Mouse (Mus musculus) liver, embryonic 12.5 days (tissue): ENCODE data around the gene Cenpm. TPM values are rescaled to one million over a fixed set of nuclear protein-coding genes. Genes with fewer than 3 reads are reported as not detected.

Experiments
- ATAC-seq: fragments of 200-750 bp; cut with Nextera tagmentation; 2 replicates; pipeline ENCODE4 v1.8.0; 2017; ENCODE audit warnings: moderate number of reproducible peaks, mild to moderate bottlenecking, moderate library complexity
- H3K27ac ChIP-seq: fragments of 300-500 bp; sonication (generic); 2 replicates; pipeline ENCODE4 v1.5.1; 2016; ENCODE audit warnings: mild to moderate bottlenecking
- H3K27me3 ChIP-seq: fragments of 300-500 bp; sonication (generic); replicated peaks from 2 replicates; pipeline ENCODE4 v1.6.1; 2016; ENCODE audit warnings: mild to moderate bottlenecking, moderate library complexity
- H3K36me3 ChIP-seq: fragments of 300-500 bp; sonication (generic); 2 replicates; pipeline ENCODE4 v1.6.1; 2016; ENCODE audit warnings: mild to moderate bottlenecking, moderate library complexity
- H3K4me1 ChIP-seq: fragments of 300-500 bp; sonication (generic); 2 replicates; pipeline ENCODE4 v1.6.1; 2016
- H3K4me2 ChIP-seq: fragments of 300-500 bp; sonication (generic); 2 replicates; pipeline ENCODE4 v1.6.1; 2016; ENCODE audit warnings: mild to moderate bottlenecking, moderate library complexity
- H3K4me3 ChIP-seq: fragments of 300-500 bp; sonication (generic); 2 replicates; pipeline ENCODE4 v1.5.1; 2016; ENCODE audit warnings: mild to moderate bottlenecking, moderate library complexity
- H3K9ac ChIP-seq: fragments of 300-500 bp; sonication (generic); 2 replicates; pipeline ENCODE4 v1.6.1; 2016; ENCODE audit warnings: mild to moderate bottlenecking, moderate library complexity
- H3K9me3 ChIP-seq: fragments of 300-500 bp; sonication (generic); replicated peaks from 2 replicates; pipeline ENCODE4 v1.6.1; 2016; ENCODE audit warnings: mild to moderate bottlenecking, moderate library complexity
- WGBS: fragments of 180-500 bp; shearing (Covaris S2); methylation state at CpG from one replicate; pipeline ENCODE4 v1.1.7; 2016; ENCODE audit not compliant: insufficient replicate concordance; 5-methylcytosine and 5-hydroxymethylcytosine counted together
- polyA plus RNA-seq: library from polyadenylated mRNA; unstranded; fragments of >200 nt; fragmentation: Nextera tagmentation; extraction: Ambion mirVana; gene quantifications from 2 replicates; pipeline ENCODE4 v1.2.1, GENCODE M21; 2016

Gene Cenpm
- polyA plus RNA-seq, 1 experiment from 2014 or later: 48.3 TPM

- 91% methylated on average over 12 of the region's 12 CpGs for WGBS
- H3K4me3 ChIP-seq: no peak overlapping the region
- H3K4me2 ChIP-seq: no peak overlapping the region
- no peaks in the 10 kb centered on the region for H3K9me3 ChIP-seq
- peaks cover 8% of the 10 kb centered on the region for H3K4me1 ChIP-seq
- H3K27ac ChIP-seq: no peak overlapping the region; the same call in 1 of the 2 replicates
- H3K27me3 ChIP-seq: peaks cover 3% of the 10 kb centered on the region; the same call in 1 of the 2 replicates
- no peak overlapping the region for H3K9ac ChIP-seq
- H3K36me3 ChIP-seq: peaks cover 99% of the 10 kb centered on the region
- ATAC-seq: no peak; the same call in 1 of the 2 replicates
These were observed 45.0 kb downstream of the Cenpm start for GRCm38 (mm10) chr15:82199546-82199945.

- Histone ChIP-seq H3K4me2 (no peak overlapping the region), H3K27me3 (no peaks in the 10 kb centered on the region), H3K9ac (no peak overlapping the region), H3K36me3 (peaks cover 99% of the 10 kb centered on the region), H3K9me3 (no peaks in the 10 kb centered on the region), H3K4me1 (peaks cover 5% of the 10 kb centered on the region), H3K27ac (peak overlapping the region; percentile 59; the same call in 1 of the 2 replicates), H3K4me3 (no peak overlapping the region)
- WGBS: 55% methylated on average over 7 of the region's 7 CpGs
- ATAC-seq: no peak
These were observed 46.2 kb downstream of the Cenpm start for GRCm38 (mm10) chr15:82198342-82198741.

GRCm38 (mm10) chr15:82197937-82198336, 46.6 kb downstream of the Cenpm start:
- Histone ChIP-seq H3K4me3 (no peak overlapping the region), H3K9me3 (no peaks in the 10 kb centered on the region), H3K4me2 (no peak overlapping the region), H3K27ac (peak overlapping the region; percentile 59), H3K9ac (no peak overlapping the region), H3K36me3 (peaks cover 99% of the 10 kb centered on the region), H3K4me1 (peaks cover 5% of the 10 kb centered on the region), H3K27me3 (no peaks in the 10 kb centered on the region)
- no peak for ATAC-seq
- WGBS: 65% methylated on average over 11 of the region's 11 CpGs

- ATAC-seq: no peak
- peaks cover 5% of the 10 kb centered on the region for H3K4me1 ChIP-seq
- 78% methylated on average over 10 of the region's 10 CpGs for WGBS
- H3K27ac ChIP-seq: no peak overlapping the region
- H3K9ac ChIP-seq: no peak overlapping the region
- no peak overlapping the region for H3K4me2 ChIP-seq
- no peaks in the 10 kb centered on the region for H3K9me3 ChIP-seq
- H3K4me3 ChIP-seq: no peak overlapping the region
- peaks cover 99% of the 10 kb centered on the region for H3K36me3 ChIP-seq
- no peaks in the 10 kb centered on the region for H3K27me3 ChIP-seq
These were observed 47.2 kb downstream of the Cenpm start for GRCm38 (mm10) chr15:82197246-82197750.

- peaks cover 99% of the 10 kb centered on the region for H3K36me3 ChIP-seq
- H3K27ac ChIP-seq: no peak overlapping the region
- 80% methylated on average over 12 of the region's 12 CpGs for WGBS
- ATAC-seq: no peak
- peaks cover 5% of the 10 kb centered on the region for H3K4me1 ChIP-seq
- H3K9me3 ChIP-seq: no peaks in the 10 kb centered on the region
- H3K27me3 ChIP-seq: no peaks in the 10 kb centered on the region
- no peak overlapping the region for H3K9ac ChIP-seq
- H3K4me3 ChIP-seq: no peak overlapping the region
- H3K4me2 ChIP-seq: no peak overlapping the region
These were observed 48.2 kb downstream of the Cenpm start for GRCm38 (mm10) chr15:82196300-82196699.

GRCm38 (mm10) chr15:82192617-82193016, 51.9 kb downstream of the Cenpm start:
- no peak overlapping the region for H3K9ac ChIP-seq
- no peak overlapping the region for H3K4me2 ChIP-seq
- peaks cover 100% of the 10 kb centered on the region for H3K36me3 ChIP-seq
- no peaks in the 10 kb centered on the region for H3K27me3 ChIP-seq
- H3K9me3 ChIP-seq: no peaks in the 10 kb centered on the region
- H3K4me3 ChIP-seq: no peak overlapping the region
- ATAC-seq: no peak
- 79% methylated on average over 8 of the region's 8 CpGs for WGBS
- H3K27ac ChIP-seq: 0 out of 2 replicates have a peak overlapping the region, but pooled peaks have one; percentile 28
- peaks cover 10% of the 10 kb centered on the region for H3K4me1 ChIP-seq

GRCm38 (mm10) chr15:82188481-82189240, 55.9 kb downstream of the Cenpm start:
- Histone ChIP-seq H3K27ac (peak overlapping the region; percentile 97), H3K4me1 (peaks cover 50% of the 10 kb centered on the region), H3K4me2 (no peak overlapping the region), H3K9me3 (peaks cover 5% of the 10 kb centered on the region), H3K27me3 (no peaks in the 10 kb centered on the region), H3K36me3 (peaks cover 99% of the 10 kb centered on the region), H3K9ac (no peak overlapping the region), H3K4me3 (no peak overlapping the region)
- no peak for ATAC-seq
- 89% methylated on average over 10 of the region's 10 CpGs for WGBS

- H3K4me3 ChIP-seq: no peak overlapping the region
- 86% methylated on average over 1 of the region's 1 CpGs for WGBS
- H3K9ac ChIP-seq: 0 out of 2 replicates have a peak overlapping the region, but pooled peaks have one; percentile 9
- peak overlapping the region; percentile 97 for H3K27ac ChIP-seq
- peaks cover 99% of the 10 kb centered on the region for H3K36me3 ChIP-seq
- ATAC-seq: no peak
- peaks cover 5% of the 10 kb centered on the region for H3K9me3 ChIP-seq
- no peaks in the 10 kb centered on the region for H3K27me3 ChIP-seq
- peaks cover 57% of the 10 kb centered on the region for H3K4me1 ChIP-seq
- no peak overlapping the region for H3K4me2 ChIP-seq
These were observed 56.6 kb downstream of the Cenpm start for GRCm38 (mm10) chr15:82187924-82188323.

- 79% methylated on average over 4 of the region's 4 CpGs for WGBS
- H3K9ac ChIP-seq: no peak overlapping the region
- no peaks in the 10 kb centered on the region for H3K27me3 ChIP-seq
- H3K36me3 ChIP-seq: peaks cover 99% of the 10 kb centered on the region
- H3K4me1 ChIP-seq: peaks cover 59% of the 10 kb centered on the region
- H3K27ac ChIP-seq: peak overlapping the region; percentile 97
- no peak overlapping the region for H3K4me2 ChIP-seq
- H3K9me3 ChIP-seq: peaks cover 10% of the 10 kb centered on the region
- ATAC-seq: no peak
- H3K4me3 ChIP-seq: no peak overlapping the region
These were observed 57.1 kb downstream of the Cenpm start for GRCm38 (mm10) chr15:82187401-82187800.

- peak overlapping the region; percentile 58 for H3K9ac ChIP-seq
- peaks cover 99% of the 10 kb centered on the region for H3K36me3 ChIP-seq
These were observed 57.6 kb downstream of the Cenpm start for GRCm38 (mm10) chr15:82186931-82187330.

GRCm38 (mm10) chr15:82186131-82186530, 58.4 kb downstream of the Cenpm start:
- Histone ChIP-seq H3K27me3 (no peaks in the 10 kb centered on the region), H3K4me3 (no peak overlapping the region), H3K36me3 (peaks cover 99% of the 10 kb centered on the region), H3K4me2 (peak overlapping the region; percentile 71), H3K27ac (peak overlapping the region; percentile 97), H3K9ac (peak overlapping the region; percentile 58), H3K9me3 (peaks cover 16% of the 10 kb centered on the region), H3K4me1 (peaks cover 59% of the 10 kb centered on the region)
- WGBS: 21% methylated on average over 14 of the region's 14 CpGs
- peak; percentile 73 for ATAC-seq

More at GRCm38 (mm10) chr15:82186931-82187330, 57.6 kb downstream of the Cenpm start:
- Histone ChIP-seq H3K4me2 (peak overlapping the region; percentile 71), H3K4me1 (peaks cover 59% of the 10 kb centered on the region), H3K27ac (peak overlapping the region; percentile 97), H3K4me3 (no peak overlapping the region), H3K27me3 (no peaks in the 10 kb centered on the region), H3K9me3 (peaks cover 15% of the 10 kb centered on the region)
- ATAC-seq: no peak
- WGBS: 54% methylated on average over 5 of the region's 5 CpGs

GRCm38 (mm10) chr15:82185062-82185783, 59.3 kb downstream of the Cenpm start:
- Histone ChIP-seq H3K4me3 (0 out of 2 replicates have a peak overlapping the region, but pooled peaks have one; percentile 38), H3K27ac (peak overlapping the region; percentile 97), H3K9ac (peak overlapping the region; percentile 69), H3K27me3 (no peaks in the 10 kb centered on the region), H3K9me3 (peaks cover 18% of the 10 kb centered on the region), H3K36me3 (peaks cover 99% of the 10 kb centered on the region), H3K4me1 (peaks cover 59% of the 10 kb centered on the region), H3K4me2 (peak overlapping the region; percentile 71)
- WGBS: 66% methylated on average over 14 of the region's 14 CpGs
- no peak; the same call in 1 of the 2 replicates for ATAC-seq
